Mouse (Mus musculus): ENCODE data around the gene Mrm3.
A peak's percentile ranks its signal among the peaks of the same experiment; 100 is the strongest.
"Not testable (repeated sequence)": the region's sequence is repeated elsewhere in the genome, so short reads cannot be mapped to it uniquely, and the experiment has no call there.

Mrm3 gene

DNA sequence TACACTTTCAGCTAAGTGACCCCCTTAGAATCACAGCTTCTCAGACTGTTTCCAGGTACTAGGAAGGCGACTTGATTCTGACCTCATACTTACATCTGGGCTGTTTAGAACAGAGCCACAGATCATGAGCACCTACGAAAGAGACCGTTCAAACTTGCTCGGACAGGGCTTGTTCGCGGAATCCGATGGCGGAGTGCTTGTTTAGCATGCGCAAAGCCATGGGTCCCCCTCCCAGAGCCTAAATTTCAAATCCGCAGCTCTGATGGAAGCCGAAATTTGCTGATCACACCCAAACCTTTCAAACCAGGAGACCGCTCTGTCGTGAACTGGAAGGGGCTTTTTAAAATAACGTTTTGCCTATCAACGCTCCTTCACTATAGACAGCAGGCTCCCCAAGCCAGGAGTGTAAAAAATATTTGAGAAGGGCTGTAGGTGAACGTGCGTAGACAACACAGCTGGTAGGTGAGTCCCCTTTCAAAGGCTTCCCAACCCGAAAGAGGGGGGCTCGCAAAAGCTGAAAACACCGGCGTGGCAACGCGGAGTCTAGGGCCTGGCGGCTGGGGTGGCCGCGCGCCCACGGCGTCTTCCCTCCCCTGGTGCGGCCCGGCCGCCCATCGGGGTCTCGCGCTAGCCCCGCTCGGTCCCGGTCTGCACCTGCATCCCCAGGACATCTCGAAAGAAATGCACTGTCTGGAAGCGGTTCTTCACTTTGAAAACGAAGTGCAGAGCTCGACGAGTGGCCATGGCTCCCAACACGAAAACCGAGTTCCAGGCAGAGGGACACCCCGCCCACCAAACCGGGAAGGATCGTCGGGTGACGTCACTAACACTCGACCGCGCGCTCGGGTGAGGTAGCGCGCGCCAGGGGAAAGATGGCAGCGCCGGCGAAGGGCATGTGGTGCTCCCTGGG is at the start of gene Mrm3, which contains the start of gene Glod4:
Gene Mrm3, plus strand, starts transcription at position 815 of the 910 bp plus-strand sequence.
Gene Glod4, minus strand, starts transcription at position 825 of the 910 bp plus-strand sequence.
- DNase-seq (ENCODE audit: low read depth): peak; percentile 55

DNA sequence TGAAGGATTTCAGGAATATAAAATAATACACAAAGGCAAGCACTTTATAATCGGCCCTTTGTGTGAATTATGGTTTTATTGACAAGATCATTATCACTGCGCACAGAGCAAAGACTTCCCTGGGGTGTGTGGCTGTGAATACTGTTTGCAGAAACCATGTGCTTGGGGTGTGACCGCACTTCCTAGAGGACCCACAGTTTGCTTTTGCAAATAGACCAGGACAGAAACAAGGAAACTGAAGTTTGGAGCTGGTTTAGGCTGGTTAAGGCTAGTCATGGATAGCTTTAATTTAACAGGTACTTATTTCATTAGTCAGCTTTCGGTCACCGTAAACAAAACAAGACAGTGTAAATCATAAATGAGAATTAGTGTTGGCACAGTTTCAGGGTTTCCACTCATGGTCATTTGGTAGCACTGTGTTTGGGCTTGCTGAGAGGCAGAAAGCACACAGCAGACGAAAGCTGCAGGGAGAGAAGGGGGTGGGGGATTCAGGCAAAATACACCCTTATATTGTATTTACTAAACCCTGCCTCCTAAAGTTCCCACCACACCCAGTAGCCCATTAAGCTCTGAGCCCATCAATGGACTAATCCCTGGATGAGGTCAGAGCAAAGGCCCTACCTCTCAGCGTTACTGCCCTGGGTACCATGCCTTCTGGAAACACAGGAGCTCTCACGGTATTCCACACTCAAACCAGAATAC is 47.1 kb upstream of the Mrm3 start:
- DNase-seq (ENCODE audit: low read depth): no peak

DNA sequence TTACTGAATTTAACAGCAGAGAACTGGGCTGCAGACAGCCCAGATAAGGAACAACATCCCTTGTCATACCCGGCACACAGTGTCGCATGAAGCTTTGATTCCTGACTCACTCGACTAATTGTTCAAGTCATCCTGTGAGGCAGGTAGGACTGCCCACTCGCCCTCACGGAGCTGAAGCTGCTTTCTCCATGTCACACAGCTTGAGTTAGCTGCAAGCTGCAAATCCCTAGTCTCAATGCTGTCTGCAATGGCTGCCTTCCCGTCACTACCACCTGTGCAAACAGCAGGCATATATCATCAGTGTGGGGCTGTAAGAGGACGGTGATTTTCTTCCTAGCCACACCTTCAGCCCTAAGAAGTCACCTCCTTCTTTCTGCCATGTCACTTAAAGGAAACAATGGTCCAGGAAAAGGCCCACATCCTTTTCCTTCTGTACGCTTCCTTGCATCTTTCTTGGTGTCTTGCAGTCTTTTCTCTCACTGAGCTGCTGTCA is 46.5 kb upstream of the Mrm3 start:
- DNase-seq (ENCODE audit: low read depth): no peak

DNA sequence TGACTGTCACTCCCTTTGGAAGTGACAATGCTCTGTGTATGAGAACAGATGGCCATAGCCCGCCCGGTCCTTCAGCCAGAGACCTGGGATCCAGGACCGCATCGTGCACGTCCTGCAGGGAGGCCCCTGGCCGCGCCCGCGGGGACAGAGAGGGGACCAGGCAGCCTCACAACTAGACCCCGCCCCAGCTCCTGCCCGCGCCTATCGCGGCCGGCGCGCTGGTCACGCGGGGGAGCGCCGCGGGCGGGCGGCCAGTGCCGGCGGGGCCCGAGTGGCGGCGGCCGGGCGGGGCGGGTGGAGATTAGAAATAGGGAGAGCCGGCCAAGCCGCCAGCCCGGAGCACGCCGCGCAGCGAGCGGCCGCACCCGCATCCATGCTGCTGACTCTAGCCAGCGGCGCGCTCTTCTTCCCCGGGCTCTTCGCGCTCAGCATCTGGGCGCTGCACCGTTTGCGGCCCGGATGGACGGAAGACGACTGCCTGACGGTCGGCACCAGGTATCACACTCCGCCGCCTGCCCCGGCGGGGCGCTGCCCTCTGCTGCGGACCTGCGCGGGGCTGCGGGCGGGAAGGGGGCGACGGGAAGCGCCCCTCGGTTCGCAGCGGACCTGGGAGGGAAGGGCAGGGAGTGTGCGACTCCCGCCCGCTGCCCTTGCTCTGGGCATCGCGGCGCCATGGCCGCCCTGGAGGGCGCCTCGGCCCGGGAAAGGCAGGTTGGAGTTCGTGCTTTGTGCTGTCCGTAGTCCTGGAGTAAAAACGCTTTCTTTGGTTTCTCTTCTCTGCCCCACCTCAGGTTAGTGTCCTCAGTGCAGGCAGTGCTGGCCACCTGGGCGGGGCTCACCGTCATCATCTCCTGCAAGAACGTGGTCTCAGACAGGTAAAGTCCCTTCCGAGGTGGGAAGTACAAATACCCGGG is 41.5 kb upstream of the Mrm3 start:
- no peak for DNase-seq (ENCODE audit: low read depth)

DNA sequence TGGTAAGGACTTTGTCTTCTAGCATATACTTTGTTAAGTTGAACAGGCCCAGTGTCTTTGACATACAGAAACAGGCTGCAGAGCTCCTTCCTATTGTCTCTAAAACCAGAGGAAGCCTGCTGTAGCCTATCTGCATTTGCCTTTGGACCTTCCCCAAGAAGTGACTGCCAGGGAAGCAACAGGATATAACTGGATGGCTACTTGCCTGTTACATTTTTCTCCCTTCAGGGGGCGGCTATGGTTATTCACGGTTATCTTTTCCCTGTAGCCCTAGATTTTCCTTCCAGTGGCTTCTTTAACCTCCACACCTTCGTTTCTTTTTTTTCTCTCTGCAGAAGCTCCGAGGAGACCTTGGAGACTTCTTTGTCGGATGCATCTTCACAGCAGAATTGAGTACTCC is 36.7 kb upstream of the Mrm3 start:
- no peak for DNase-seq (ENCODE audit: low read depth)

DNA sequence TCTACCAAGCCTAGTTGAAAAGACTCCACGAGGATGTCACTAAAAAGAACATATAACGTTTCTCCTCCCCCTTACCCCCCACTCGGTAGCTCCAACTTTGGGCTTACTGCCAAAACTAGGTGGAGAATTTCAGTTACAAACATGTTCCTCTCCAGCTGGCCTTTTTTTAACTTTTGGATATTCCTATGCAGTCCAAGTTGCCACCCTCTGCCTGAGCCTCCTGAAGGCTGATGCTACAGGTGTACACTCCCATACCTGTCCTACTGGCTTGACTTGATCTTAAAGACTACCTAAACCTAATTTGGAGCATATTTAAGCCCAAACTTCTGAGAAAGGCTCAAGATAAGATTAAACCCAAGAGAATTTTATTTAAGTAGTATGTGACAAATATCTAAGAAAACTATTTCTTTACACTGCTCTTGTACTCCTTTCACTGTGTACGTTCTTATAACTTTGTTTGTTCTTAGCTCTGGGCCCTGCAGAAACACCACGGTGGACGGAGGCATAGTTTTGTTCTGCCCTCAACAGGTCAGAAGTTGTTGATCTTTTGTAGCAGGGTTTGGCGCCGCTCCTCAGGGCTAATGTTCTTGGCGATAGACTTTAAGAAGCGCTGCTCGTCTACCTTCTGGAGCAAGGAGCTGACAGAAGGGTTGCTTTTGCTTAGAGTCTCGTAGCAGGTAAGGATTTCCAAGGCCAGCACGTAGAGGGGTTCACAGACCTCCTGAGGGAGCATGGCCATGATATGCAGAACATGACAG is 33.1 kb upstream of the Mrm3 start:
- DNase-seq (ENCODE audit: low read depth): no peak

DNA sequence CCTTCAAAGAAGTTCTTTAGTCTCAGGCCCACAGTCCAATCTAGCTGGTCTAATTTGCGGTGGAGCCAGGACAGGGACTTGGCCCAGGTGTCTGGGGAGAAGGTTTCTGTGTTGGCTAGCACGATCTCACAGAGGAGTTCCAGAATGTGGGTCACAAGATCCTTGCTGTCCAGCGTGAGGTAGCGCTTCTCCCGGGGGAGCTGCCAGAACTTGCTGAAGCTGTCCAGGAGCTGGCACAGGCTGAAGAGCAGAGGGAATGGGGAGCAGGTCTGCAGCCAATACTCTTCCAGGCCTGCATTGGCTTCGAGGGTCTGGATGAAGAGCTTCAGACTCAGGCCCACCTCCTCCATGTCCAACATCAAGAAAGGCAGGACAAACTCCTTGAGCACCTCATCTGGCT is 31.9 kb upstream of the Mrm3 start:
- DNase-seq (ENCODE audit: low read depth): not testable (repeated sequence)

DNA sequence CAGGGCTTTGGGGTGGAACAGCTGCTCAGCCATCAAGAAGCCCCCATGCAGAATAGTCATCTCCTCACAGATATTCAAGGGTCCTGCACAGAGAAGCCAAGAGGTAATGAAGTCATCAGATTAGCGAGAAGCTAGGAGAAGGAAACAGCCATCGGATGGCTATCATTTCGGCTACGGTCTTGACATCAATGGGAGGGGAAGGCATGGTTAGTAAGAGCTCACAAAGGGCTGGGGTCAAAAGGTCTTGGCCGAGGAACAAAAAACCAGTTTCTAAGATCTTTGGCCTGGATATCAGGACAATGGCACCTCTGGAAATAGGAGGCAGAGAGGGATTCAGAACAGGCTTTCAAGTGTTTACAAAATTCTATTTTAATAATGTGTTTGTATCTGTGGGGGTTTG is 29.7 kb upstream of the Mrm3 start:
- no peak for DNase-seq (ENCODE audit: low read depth)

DNA sequence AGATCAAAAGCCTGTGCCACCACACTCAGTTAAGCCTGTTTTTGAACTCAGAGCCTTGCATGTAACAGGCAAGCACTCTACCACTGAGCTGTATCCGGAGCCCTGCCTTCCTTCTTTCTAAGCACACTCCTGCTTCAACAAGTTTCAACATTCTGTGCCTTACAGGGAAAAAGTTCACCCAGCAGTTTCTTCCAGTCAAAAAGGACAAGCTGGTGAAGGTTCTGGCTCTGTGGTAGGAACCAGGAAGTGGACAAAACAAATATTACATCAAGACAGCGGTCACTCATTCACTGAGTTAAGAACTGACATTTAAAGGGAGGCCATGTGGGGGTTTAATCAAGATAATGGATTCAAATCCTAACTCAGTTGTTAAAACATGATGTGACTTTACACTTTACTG is 28.5 kb upstream of the Mrm3 start:
- DNase-seq (ENCODE audit: low read depth): no peak

DNA sequence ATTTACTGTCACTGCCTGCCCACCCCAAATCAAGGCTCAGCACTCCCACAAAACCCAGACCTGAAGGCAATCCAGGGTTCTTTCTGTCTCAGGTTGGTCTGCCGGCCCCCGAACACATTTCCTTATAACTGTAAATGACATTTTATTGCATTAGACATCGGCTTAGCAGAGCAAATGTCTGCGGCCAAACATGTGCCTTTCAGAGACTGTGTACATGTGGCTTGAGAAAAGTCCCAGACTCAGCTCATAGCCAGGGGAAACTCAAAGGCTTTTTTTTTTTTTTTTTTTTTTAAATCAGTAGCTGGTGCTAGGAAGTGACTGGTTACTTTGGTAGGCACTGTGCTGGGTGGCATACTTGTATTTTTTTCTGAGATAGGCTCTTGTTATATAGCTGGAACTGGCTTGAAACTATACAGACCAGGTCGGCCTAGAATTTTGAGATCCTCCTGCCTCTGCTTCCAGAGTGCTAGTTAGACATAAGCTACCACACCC is 27.4 kb upstream of the Mrm3 start:
- no peak for DNase-seq (ENCODE audit: low read depth)

DNA sequence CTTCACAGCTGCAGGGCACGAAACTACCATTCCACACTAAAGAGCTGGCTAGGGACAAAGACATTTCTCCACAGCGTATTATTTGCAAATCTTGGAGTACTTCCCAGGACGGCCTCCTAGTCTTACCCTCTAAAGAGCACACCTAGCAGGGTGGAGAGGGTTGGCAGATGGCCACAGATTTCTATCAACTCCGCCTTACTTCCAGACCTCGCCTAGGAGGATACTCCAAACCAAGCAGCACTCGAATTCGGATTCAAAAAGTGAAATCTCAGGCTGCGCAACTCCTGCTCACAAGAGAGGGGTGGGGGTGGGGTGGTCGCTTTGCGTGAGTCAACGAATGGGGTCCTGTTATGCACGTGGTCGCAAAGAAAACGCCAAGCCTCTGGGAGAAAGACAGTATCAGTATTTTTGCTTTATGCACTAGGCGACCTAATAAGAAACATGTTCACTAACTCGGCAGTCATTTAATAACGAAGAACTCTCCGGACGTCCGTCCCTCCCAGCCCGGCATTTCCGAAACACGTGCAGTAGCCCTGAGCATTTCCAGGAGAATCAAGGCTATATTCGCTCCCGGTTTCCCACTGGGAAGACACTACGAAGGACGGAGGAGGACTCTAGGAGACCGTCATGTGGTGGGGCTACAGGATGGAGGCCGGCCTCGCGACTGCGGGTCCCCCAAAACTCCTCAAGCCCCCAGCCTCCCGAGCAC is 26.7 kb upstream of the Mrm3 start:
- no peak for DNase-seq (ENCODE audit: low read depth)

DNA sequence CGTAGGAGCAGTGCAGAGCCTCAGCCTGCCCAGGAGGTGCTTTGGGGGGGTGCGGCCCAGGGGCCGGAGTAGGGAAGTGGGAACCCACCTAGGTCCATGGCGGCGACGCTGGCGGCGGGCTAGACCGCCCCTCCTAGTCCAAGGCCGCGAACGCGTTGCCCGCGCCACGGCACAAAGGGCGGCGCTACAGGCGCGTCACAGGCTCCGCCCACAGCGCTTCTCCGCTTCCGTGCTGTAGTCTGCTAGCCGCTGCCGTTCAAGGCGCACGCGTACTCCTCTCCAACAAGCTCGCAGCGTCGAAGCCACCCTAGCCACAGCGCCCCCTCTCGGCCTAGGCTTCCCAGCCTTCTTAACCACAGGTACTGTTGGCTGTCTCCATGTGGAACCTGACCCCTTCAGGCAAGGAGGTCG is 26.1 kb upstream of the Mrm3 start, which contains the start of the genes Dbil5 and Gemin4:
Gene Dbil5, plus strand, starts transcription at position 219 of the 411 bp plus-strand sequence.
Gene Gemin4, minus strand, starts transcription at position 275 of the 411 bp plus-strand sequence.
- DNase-seq (ENCODE audit: low read depth): peak; percentile 93

DNA sequence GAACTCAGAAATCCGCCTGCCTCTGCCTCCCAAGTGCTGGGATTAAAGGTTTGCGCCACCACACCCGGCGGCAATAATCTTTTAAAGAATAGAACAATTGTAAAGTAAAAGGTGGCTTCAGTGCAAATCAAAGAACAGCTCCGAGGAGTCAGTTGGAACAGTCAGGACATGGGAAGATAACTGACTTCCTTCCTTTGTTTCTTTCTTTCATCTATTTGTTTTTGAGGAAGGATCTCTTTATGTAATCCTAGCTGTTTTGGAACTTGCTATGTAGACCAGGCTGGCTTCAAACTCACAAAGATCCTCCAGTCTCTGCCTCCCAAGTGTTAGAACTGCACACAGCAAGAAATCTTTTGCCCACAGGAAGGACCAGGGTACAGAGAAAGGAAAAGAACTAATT is 18.9 kb upstream of the Mrm3 start:
- no peak for DNase-seq (ENCODE audit: low read depth)

DNA sequence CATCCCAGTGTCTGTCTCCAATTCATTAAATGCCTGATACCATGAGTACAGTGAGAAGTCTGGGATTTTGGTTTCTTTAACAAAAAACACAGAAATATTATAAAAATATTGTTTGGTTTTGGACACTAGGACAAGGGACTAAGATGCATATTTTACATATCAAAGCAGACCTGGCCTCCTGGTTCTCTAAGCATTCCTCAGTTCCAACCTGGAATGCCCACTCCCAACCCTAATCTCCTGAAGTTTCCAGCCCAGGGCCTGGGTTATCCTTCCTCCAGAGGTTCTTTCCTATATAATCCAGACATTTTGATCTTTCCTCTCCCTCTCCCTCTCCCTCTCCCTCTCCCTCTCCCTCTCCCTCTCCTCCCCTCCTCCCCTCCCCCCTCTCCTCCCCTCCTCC is 18.5 kb upstream of the Mrm3 start:
- DNase-seq (ENCODE audit: low read depth): no peak

DNA sequence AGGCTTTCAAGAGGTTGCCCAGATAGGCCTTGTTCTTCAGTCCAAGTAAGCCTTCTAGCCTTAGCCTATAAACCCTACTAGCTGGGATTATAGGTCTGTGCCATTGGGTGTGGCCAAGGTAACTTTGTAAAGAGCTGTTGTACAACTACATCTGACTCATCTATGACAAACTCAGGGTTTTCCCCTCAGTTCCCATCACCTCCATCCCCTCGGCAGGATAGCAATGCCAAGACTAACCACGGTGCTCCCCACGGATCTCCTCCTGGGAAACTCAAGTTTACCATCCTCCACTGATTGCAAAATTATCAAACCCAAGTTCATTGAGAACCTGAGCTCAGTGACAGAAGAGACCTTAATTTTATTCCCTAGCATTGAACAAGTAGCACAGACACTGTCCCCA is 7.4 kb upstream of the Mrm3 start:
- DNase-seq (ENCODE audit: low read depth): no peak

DNA sequence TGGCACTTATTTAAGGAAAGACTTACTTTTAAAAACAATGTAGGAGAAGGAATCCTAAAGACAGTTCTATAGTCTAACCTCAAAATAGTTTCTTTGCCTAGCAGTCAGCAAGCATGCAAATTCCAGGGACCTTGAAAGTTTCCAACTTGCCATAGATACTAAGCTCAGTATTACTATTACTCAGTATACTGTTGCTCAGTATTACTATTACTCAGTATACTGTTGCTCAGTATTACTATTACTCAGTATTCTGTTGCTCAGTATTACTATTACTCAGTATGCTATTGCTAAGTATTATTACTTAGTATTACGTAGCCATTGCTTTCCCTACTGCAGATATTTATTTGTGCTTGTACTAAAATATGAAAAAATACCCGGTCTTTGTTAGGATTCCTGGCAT is 3.8 kb upstream of the Mrm3 start:
- DNase-seq (ENCODE audit: low read depth): no peak

DNA sequence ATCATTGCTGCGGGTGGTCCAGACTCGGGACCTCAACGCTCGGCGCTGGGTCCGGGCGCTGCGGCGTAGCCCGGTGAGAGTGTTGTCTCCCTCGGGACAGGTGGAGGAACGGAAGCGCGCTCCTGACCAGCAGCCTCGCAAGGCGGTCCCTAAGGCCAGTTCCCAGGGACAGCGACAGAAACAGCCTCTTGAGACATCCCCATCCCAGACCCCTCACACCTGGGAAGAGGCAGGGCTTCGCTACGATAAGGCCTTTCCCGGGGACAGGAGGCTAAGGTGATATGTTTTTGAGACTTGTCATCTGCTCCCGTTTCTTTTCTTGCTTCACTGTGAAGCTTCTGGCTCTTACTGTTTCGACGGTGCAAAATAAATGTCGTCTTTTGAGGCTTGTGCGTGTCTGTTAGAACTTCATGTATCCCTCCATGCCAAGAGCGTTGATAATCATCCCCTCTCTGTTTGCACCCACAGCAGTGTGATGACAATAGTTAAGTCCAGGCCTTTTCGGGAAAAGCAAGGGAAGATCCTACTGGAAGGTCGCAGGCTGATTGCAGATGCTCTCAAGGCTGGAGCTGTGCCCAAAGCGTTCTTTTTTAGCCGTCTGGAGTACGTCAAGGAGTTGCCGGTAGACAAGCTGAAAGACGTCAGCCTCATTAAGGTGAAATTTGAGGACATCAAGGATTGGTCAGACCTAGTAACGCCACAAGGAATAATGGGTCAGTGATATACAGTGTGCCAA is 464 bp downstream of the Mrm3 start:
- DNase-seq (ENCODE audit: low read depth): no peak

DNA sequence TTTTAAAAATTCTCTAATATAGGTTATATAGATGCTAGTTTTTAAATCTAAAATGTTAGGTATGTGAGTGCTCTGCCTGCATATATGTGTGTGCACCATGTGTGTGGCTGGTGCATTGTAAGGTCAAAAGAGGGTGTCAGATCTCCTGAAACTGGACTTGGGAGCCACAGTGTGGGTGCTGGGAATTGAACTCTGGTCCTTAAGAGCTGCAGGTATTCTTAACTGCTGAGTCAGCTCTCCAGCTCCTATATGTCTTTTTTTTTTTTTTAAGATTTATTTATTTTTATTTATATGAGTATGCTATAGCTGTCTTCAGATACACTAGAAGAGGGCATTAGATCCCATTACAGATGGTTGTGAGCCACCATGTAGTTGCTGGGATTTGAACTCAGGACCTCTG is 2.9 kb downstream of the Mrm3 start:
- DNase-seq (ENCODE audit: low read depth): no peak

DNA sequence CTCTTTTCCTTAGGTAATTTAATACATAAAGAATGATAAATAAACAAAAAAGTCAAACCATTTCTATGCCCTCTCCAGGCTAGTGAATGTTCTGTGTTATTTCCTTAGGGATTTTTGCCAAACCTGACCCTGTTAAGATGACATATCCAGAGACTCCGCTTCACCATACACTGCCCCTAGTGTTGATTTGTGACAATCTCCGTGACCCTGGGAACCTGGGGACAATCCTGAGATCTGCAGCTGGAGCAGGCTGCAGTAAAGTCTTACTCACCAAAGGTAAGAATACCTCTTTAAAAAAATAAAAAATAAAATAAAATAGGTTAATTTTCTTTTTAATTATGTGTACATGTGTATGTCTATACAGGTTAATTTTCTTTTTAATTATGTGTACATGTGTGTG is 3.7 kb downstream of the Mrm3 start:
- no peak for DNase-seq (ENCODE audit: low read depth)

DNA sequence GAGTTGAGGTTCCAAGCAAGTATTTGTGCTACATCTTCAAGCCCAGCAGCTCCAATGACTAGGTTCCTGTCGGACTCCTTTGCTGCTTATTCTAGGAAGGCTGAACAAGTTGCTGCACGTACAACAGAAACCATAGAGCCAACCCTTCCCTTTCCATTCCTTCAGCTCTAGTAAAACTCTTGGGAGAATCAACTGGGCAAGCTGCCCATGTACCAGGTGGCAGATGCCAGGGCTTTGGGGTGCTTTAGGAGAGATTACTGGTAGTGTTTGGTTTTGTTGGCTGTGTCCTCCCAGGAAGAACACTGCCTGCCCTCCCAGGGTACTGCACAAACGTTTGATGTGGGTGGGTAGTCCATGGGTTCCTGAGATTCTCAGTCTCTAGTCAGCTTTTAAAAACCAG is 8.5 kb downstream of the Mrm3 start:
- no peak for DNase-seq (ENCODE audit: low read depth)
